Mouse (Mus musculus): ENCODE measurements around the gene Robo3. TPM values are rescaled to one million over a fixed set of nuclear protein-coding genes. Genes with fewer than 3 reads are reported as not detected.

Gene Robo3
- total and polyA plus RNA-seq, 2 experiments, result 0.67 TPM; not detected in 1

GRCm38 (mm10) chr9:37460043-37460960 is 27.3 kb upstream of the Robo3 start:
- Histone ChIP-seq H3K4me1 (ENCODE audit: control insufficient read depth, insufficient read depth, low read length) (peaks cover 5% of the 10 kb centered on the region), H3K9ac (ENCODE audit: low read depth, low read length) (no peak overlapping the region), H3K27me3 (ENCODE audit: control insufficient read depth, insufficient read depth, low read length) (peaks cover 23% of the 10 kb centered on the region), H3K79me2 (ENCODE audit: control insufficient read depth, insufficient read depth, low read length) (no peaks in the 10 kb centered on the region), H3K36me3 (ENCODE audit: control insufficient read depth, insufficient read depth, low read length) (no peaks in the 10 kb centered on the region), H3K4me3 (ENCODE audit: insufficient read depth, low read depth, low read length) (peak overlapping the region; percentile 17; the same call in 1 of the 2 replicates), H3K27ac (replicated peaks; ENCODE audit: insufficient read depth, low read depth, low read length) (no peak overlapping the region)
- no peak for DNase-seq (ENCODE audit: extremely low read depth, low read depth, low spot score)
- 1% methylated on average over 80 of the region's 81 CpGs for WGBS
- TF ChIP-seq POLR2A (IDR thresholded peaks at IDR 0.05; ENCODE audit: extremely low read depth, insufficient read depth, low read length) (no peak), CTCF (IDR thresholded peaks at IDR 0.05; ENCODE audit: low read depth, low read length) (no peak)

- no peaks in the 10 kb centered on the region for H3K79me2 ChIP-seq (ENCODE audit: control insufficient read depth, insufficient read depth, low read length)
- no peak overlapping the region for H3K9ac ChIP-seq (ENCODE audit: low read depth, low read length)
- WGBS, result 6% methylated on average over 9 of the region's 9 CpGs
- TF ChIP-seq POLR2A (IDR thresholded peaks at IDR 0.05; ENCODE audit: extremely low read depth, insufficient read depth, low read length) (no peak), CTCF (IDR thresholded peaks at IDR 0.05; ENCODE audit: low read depth, low read length) (no peak)
- H3K27me3 ChIP-seq (ENCODE audit: control insufficient read depth, insufficient read depth, low read length), result peaks cover 23% of the 10 kb centered on the region
- DNase-seq (ENCODE audit: extremely low read depth, low read depth, low spot score), result no peak
- H3K27ac ChIP-seq (replicated peaks; ENCODE audit: insufficient read depth, low read depth, low read length), result no peak overlapping the region
- H3K36me3 ChIP-seq (ENCODE audit: control insufficient read depth, insufficient read depth, low read length), result no peaks in the 10 kb centered on the region
- H3K4me1 ChIP-seq (ENCODE audit: control insufficient read depth, insufficient read depth, low read length), result peaks cover 5% of the 10 kb centered on the region
- no peak overlapping the region for H3K4me3 ChIP-seq (ENCODE audit: insufficient read depth, low read depth, low read length)
These were observed 26.6 kb upstream of the Robo3 start for GRCm38 (mm10) chr9:37459665-37460042.

GRCm38 (mm10) chr9:37457151-37457550 is 24.1 kb upstream of the Robo3 start:
- Histone ChIP-seq H3K4me1 (ENCODE audit: control insufficient read depth, insufficient read depth, low read length) (peaks cover 4% of the 10 kb centered on the region), H3K79me2 (ENCODE audit: control insufficient read depth, insufficient read depth, low read length) (no peaks in the 10 kb centered on the region), H3K27ac (replicated peaks; ENCODE audit: insufficient read depth, low read depth, low read length) (no peak overlapping the region), H3K4me3 (ENCODE audit: insufficient read depth, low read depth, low read length) (no peak overlapping the region), H3K9ac (ENCODE audit: low read depth, low read length) (no peak overlapping the region), H3K36me3 (ENCODE audit: control insufficient read depth, insufficient read depth, low read length) (no peaks in the 10 kb centered on the region), H3K27me3 (ENCODE audit: control insufficient read depth, insufficient read depth, low read length) (peaks cover 25% of the 10 kb centered on the region)
- no peak for TF ChIP-seq CTCF (IDR thresholded peaks at IDR 0.05; ENCODE audit: low read depth, low read length)
- TF ChIP-seq POLR2A (IDR thresholded peaks at IDR 0.05; ENCODE audit: extremely low read depth, insufficient read depth, low read length), result no peak
- DNase-seq (ENCODE audit: extremely low read depth, low read depth, low spot score), result no peak
- WGBS, result 87% methylated on average over 1 of the region's 1 CpGs

GRCm38 (mm10) chr9:37456481-37456910 is 23.4 kb upstream of the Robo3 start:
- peaks cover 4% of the 10 kb centered on the region for H3K4me1 ChIP-seq (ENCODE audit: control insufficient read depth, insufficient read depth, low read length)
- H3K36me3 ChIP-seq (ENCODE audit: control insufficient read depth, insufficient read depth, low read length), result no peaks in the 10 kb centered on the region
- DNase-seq (ENCODE audit: extremely low read depth, low read depth, low spot score), result no peak
- no peak overlapping the region for H3K4me3 ChIP-seq (ENCODE audit: insufficient read depth, low read depth, low read length)
- no peak overlapping the region for H3K27ac ChIP-seq (replicated peaks; ENCODE audit: insufficient read depth, low read depth, low read length)
- no peaks in the 10 kb centered on the region for H3K79me2 ChIP-seq (ENCODE audit: control insufficient read depth, insufficient read depth, low read length)
- H3K9ac ChIP-seq (ENCODE audit: low read depth, low read length), result no peak overlapping the region
- no peak for TF ChIP-seq CTCF (IDR thresholded peaks at IDR 0.05; ENCODE audit: low read depth, low read length)
- no peak for TF ChIP-seq POLR2A (IDR thresholded peaks at IDR 0.05; ENCODE audit: extremely low read depth, insufficient read depth, low read length)
- peaks cover 20% of the 10 kb centered on the region for H3K27me3 ChIP-seq (ENCODE audit: control insufficient read depth, insufficient read depth, low read length)
- WGBS, result 6% methylated on average over 20 of the region's 20 CpGs

- Histone ChIP-seq H3K27me3 (ENCODE audit: control insufficient read depth, insufficient read depth, low read length) (peaks cover 16% of the 10 kb centered on the region), H3K36me3 (ENCODE audit: control insufficient read depth, insufficient read depth, low read length) (no peaks in the 10 kb centered on the region), H3K79me2 (ENCODE audit: control insufficient read depth, insufficient read depth, low read length) (no peaks in the 10 kb centered on the region), H3K4me1 (ENCODE audit: control insufficient read depth, insufficient read depth, low read length) (peaks cover 4% of the 10 kb centered on the region), H3K4me3 (ENCODE audit: insufficient read depth, low read depth, low read length) (no peak overlapping the region), H3K9ac (ENCODE audit: low read depth, low read length) (no peak overlapping the region), H3K27ac (replicated peaks; ENCODE audit: insufficient read depth, low read depth, low read length) (no peak overlapping the region)
- WGBS, result 12% methylated on average over 8 of the region's 8 CpGs
- no peak for DNase-seq (ENCODE audit: extremely low read depth, low read depth, low spot score)
- TF ChIP-seq POLR2A (IDR thresholded peaks at IDR 0.05; ENCODE audit: extremely low read depth, insufficient read depth, low read length) (no peak), CTCF (IDR thresholded peaks at IDR 0.05; ENCODE audit: low read depth, low read length) (no peak)
These were observed 22.8 kb upstream of the Robo3 start for GRCm38 (mm10) chr9:37455868-37456267.

- no peak for DNase-seq (ENCODE audit: extremely low read depth, low read depth, low spot score)
- 0 out of 2 replicates have a peak, but pooled peaks cover 2% of the 10 kb centered on the region for H3K4me1 ChIP-seq (ENCODE audit: control insufficient read depth, insufficient read depth, low read length)
- H3K27me3 ChIP-seq (ENCODE audit: control insufficient read depth, insufficient read depth, low read length), result peaks cover 7% of the 10 kb centered on the region
- TF ChIP-seq CTCF (IDR thresholded peaks at IDR 0.05; ENCODE audit: low read depth, low read length) (no peak), POLR2A (IDR thresholded peaks at IDR 0.05; ENCODE audit: extremely low read depth, insufficient read depth, low read length) (no peak)
- WGBS, result 57% methylated on average over 3 of the region's 3 CpGs
- H3K4me3 ChIP-seq (ENCODE audit: insufficient read depth, low read depth, low read length), result no peak overlapping the region
- no peak overlapping the region for H3K9ac ChIP-seq (ENCODE audit: low read depth, low read length)
- no peak overlapping the region for H3K27ac ChIP-seq (replicated peaks; ENCODE audit: insufficient read depth, low read depth, low read length)
- H3K79me2 ChIP-seq (ENCODE audit: control insufficient read depth, insufficient read depth, low read length), result no peaks in the 10 kb centered on the region
- H3K36me3 ChIP-seq (ENCODE audit: control insufficient read depth, insufficient read depth, low read length), result no peaks in the 10 kb centered on the region
These were observed 21.9 kb upstream of the Robo3 start for GRCm38 (mm10) chr9:37454991-37455390.
